Mouse (Mus musculus) heart, postnatal 0 days (tissue): ENCODE results near the gene Dmd.

ENCODE experiments used
- CTCF ChIP-seq: IDR thresholded peaks from 2 replicates; pipeline ENCODE4 v1.5.1; 2016; ENCODE audit warnings: antibody characterized with exemption, control low read depth, low read depth
- EP300 ChIP-seq: IDR thresholded peaks from 2 replicates; pipeline ENCODE4 v1.6.1; 2016; ENCODE audit warnings: antibody characterized with exemption, low read depth

DNA sequence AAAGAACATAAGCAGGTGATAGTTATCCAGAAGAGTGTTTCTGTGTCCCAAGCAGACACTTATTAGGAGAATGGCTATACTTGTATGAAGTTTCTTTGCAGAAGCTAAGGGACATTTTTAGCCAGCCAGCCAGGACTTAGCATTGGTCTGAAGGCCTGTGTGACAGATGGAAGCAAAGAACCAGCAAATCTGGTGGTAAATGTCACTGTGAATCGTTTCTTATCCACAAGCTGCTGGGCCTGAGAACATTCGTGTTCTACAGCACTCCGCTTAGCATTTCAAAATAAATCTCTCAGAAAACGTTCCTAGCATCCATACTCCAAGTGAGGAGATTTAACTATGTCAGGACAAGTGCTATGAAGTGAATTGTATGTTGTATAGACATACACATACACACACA, 1486.9 kb downstream of the Dmd start:
- no peak for TF ChIP-seq CTCF
- no peak for TF ChIP-seq EP300
